Mouse (Mus musculus): Measurements from ENCODE around the gene Reps2.

DNA sequence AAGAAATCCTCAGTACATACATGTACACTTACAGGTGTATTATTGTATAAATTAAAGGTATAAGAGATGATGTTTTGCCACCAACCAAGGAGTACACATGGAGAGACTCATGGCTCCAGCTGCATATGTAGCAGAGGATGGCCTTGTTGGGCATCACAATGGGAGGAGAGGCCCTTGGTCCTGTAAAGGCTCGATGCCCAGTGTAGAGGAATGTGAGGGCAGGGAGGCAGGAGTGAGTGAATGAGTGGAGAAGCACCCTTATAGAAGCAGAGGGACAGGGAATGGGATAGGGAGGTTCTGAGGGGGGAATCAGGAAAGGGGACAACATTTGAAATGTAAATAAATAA is 21.4 kb downstream of the Reps2 start:
- TF ChIP-seq CTCF (IDR thresholded peaks at IDR 0.05; ENCODE audit: insufficient read depth, low read depth, low read length) = no peak
- TF ChIP-seq POLR2A (IDR thresholded peaks at IDR 0.05; ENCODE audit: insufficient read depth, low read depth, low read length) = no peak
